In genomic region chr6:145968821-145969220, GRCm38 (mm10) we compare ENCODE assay signal across 13 mouse cellular contexts. TPM values are rescaled to one million over a fixed set of nuclear protein-coding genes. Genes with fewer than 3 reads are reported as not detected.
A peak's percentile ranks its signal among the peaks of the same experiment; 100 is the strongest.
DNase-seq lines count a peak whose midpoint lies in the region; ATAC-seq lines count a peak whose summit lies in the region.
"Had no signal": no experiment of that assay in that cellular context is flagged by ENCODE, and none has a peak within 500 bp of the region (broad histone marks: within the 10 kb centered on the region; RNA-seq: fewer than 3 reads in every experiment).

No protein-coding gene starts in this region.

- H3K27me3 ChIP-seq in limb, embryonic 12.5 days, result no peaks in the 10 kb centered on the region
- no peaks in the 10 kb centered on the region for H3K27me3 ChIP-seq in limb, embryonic 10.5 days (ENCODE audit: low read depth, poor library complexity, severe bottlenecking)
- H3K27me3 ChIP-seq in limb, embryonic 13.5 days, result no peaks in the 10 kb centered on the region
- H3K27me3 ChIP-seq: midbrain, embryonic 15.5 days had no signal

- H3K4me3 ChIP-seq in limb, embryonic 12.5 days (replicated peaks), result no peak overlapping the region
- no peak overlapping the region for H3K4me3 ChIP-seq in limb, embryonic 10.5 days
- no peak overlapping the region for H3K4me3 ChIP-seq in limb, embryonic 13.5 days
- H3K4me3 ChIP-seq: midbrain, embryonic 15.5 days had no signal

- no peak overlapping the region for H3K4me2 ChIP-seq in limb, embryonic 12.5 days
- no peak overlapping the region for H3K4me2 ChIP-seq in limb, embryonic 13.5 days (replicated peaks)
- H3K4me2 ChIP-seq: midbrain, embryonic 15.5 days had no signal

- H3K9me3 ChIP-seq in limb, embryonic 12.5 days, result no peaks in the 10 kb centered on the region
- H3K9me3 ChIP-seq in limb, embryonic 10.5 days (replicated peaks), result no peaks in the 10 kb centered on the region
- no peaks in the 10 kb centered on the region for H3K9me3 ChIP-seq in limb, embryonic 13.5 days
- H3K9me3 ChIP-seq: midbrain, embryonic 15.5 days had no signal

- peaks cover 8% of the 10 kb centered on the region for H3K4me1 ChIP-seq in limb, embryonic 12.5 days (replicated peaks)
- peaks cover 9% of the 10 kb centered on the region; the same call in 1 of the 2 replicates for H3K4me1 ChIP-seq in limb, embryonic 10.5 days
- H3K4me1 ChIP-seq in limb, embryonic 13.5 days, result peaks cover 24% of the 10 kb centered on the region

- ATAC-seq in limb, embryonic 12.5 days (ENCODE audit: insufficient number of reproducible peaks, insufficient read depth, low FRiP score, low TSS enrichment, low read depth), result no peak
- no peak for ATAC-seq in limb, embryonic 13.5 days (ENCODE audit: low FRiP score, low read depth)
- ATAC-seq: midbrain, embryonic 15.5 days had no signal

- no peak overlapping the region for H3K9ac ChIP-seq in limb, embryonic 12.5 days (replicated peaks)
- no peak overlapping the region for H3K9ac ChIP-seq in limb, embryonic 13.5 days
- H3K9ac ChIP-seq: midbrain, embryonic 15.5 days had no signal

- peak overlapping the region; percentile 41 for H3K27ac ChIP-seq in limb, embryonic 12.5 days
- no peak overlapping the region for H3K27ac ChIP-seq in limb, embryonic 10.5 days
- peak overlapping the region; percentile 63 for H3K27ac ChIP-seq in limb, embryonic 13.5 days
- H3K27ac ChIP-seq: midbrain, embryonic 15.5 days had no signal

- 64% methylated on average over 10 of the region's 10 CpGs for WGBS in limb, embryonic 12.5 days
- 69% methylated on average over 10 of the region's 10 CpGs for WGBS in limb, embryonic 10.5 days
- 65% methylated on average over 10 of the region's 10 CpGs for WGBS in limb, embryonic 13.5 days

- DNase-seq in gastrocnemius, adult 18-20 months (ENCODE audit: low spot score), result peak; percentile 46
- DNase-seq in gastrocnemius, adult 8-10 months (ENCODE audit: low spot score in 2 of 2), result no peak
- no peak for DNase-seq in limb, embryonic 10.5 days (ENCODE audit: low spot score)
- peak; percentile 57 for DNase-seq in adipocyte (ENCODE audit: low spot score)
- DNase-seq in layer of hippocampus, postnatal 36 days, result no peak
- DNase-seq in left cerebral cortex, adult 9 months (ENCODE audit: low spot score in 2 of 2), result no peak
- DNase-seq: kidney, adult 9 months; right cerebral cortex, postnatal 25 days; thymus, postnatal 36 days had no signal

- H3K36me3 ChIP-seq in limb, embryonic 12.5 days, result no peaks in the 10 kb centered on the region
- H3K36me3 ChIP-seq in limb, embryonic 10.5 days, result no peaks in the 10 kb centered on the region
- no peaks in the 10 kb centered on the region for H3K36me3 ChIP-seq in limb, embryonic 13.5 days
- H3K36me3 ChIP-seq: midbrain, embryonic 15.5 days had no signal

RNA-seq across cellular contexts. Expression of gene Sspn, which starts 37.4 kb away (rescaled TPM):
- 10 to 100 TPM; 39.5 to 43.1 TPM for total RNA-seq in gastrocnemius, adult 18-20 months (2021)
- total RNA-seq in gastrocnemius, adult 8-10 months (2022), result 10 to 100 TPM; 32.1 to 47.3 (median 40.7) TPM
- 10.3 and 10.7 TPM in 2 replicates for polyA plus RNA-seq in limb, embryonic 12.5 days (2016; fragmentation: Nextera tagmentation; extraction: Ambion mirVana)
- 1.9 and 4.6 TPM in 2 replicates for polyA plus RNA-seq in limb, embryonic 10.5 days (2016; fragmentation: Nextera tagmentation; extraction: Ambion mirVana)
- 16.4 and 16.5 TPM in 2 replicates for polyA plus RNA-seq in limb, embryonic 13.5 days (2015; fragmentation: Nextera tagmentation; extraction: Ambion mirVana)
- total RNA-seq in layer of hippocampus, postnatal 36 days (2021), result 1 to 10 TPM; 4.1 to 4.5 TPM
- total RNA-seq: common myeloid progenitor, adult 5-6 weeks had no signal

Comparison
In these comparisons a context has a peak if more than half of its experiments do, and no peak if none do; other contexts are left out.
1. DNase-seq: peak in gastrocnemius, adult 18-20 months (single experiment) and adipocyte (single experiment); none in gastrocnemius, adult 8-10 months (0 of 2), limb, embryonic 10.5 days (single experiment), layer of hippocampus, postnatal 36 days (0 of 2) and left cerebral cortex, adult 9 months (0 of 2).
2. RNA of gene Sspn, which starts 37.4 kb away (total RNA-seq): 32.1 to 47.3 TPM in gastrocnemius, adult 8-10 months and 39.5 to 43.1 TPM in gastrocnemius, adult 18-20 months; 4.1 to 4.5 TPM in layer of hippocampus, postnatal 36 days; every median in the first group is over 4 times any median in the second.